Mouse (Mus musculus) liver, embryonic 14.5 days (tissue): ENCODE data around the gene Tlr7. TPM values are rescaled to one million over a fixed set of nuclear protein-coding genes. Genes with fewer than 3 reads are reported as not detected.
"Not testable (repeated sequence)": the region's sequence is repeated elsewhere in the genome, so short reads cannot be mapped to it uniquely, and the experiment has no call there.

ENCODE experiments used
- ATAC-seq: fragments of 200-750 bp; cut with Nextera tagmentation; 2 replicates; pipeline ENCODE4 v1.8.0; 2017; ENCODE audit warnings: moderate number of reproducible peaks, mild to moderate bottlenecking, moderate library complexity; ENCODE audit not compliant: insufficient read depth
- DNase-seq, 3 experiments: peaks; one replicate each; pipeline ENCODE4 v3.0.0-alpha.2; 2012 to 2013; ENCODE audit warnings: low read depth in 3 of 3, low spot score in 3 of 3
- H3K27ac ChIP-seq: fragments of 300-500 bp; sonication (generic); 2 replicates; pipeline ENCODE4 v1.5.1; 2014; ENCODE audit warnings: moderate library complexity, mild to moderate bottlenecking, control low read depth, inconsistent platforms
- H3K27me3 ChIP-seq: fragments of 300-500 bp; sonication (generic); 2 replicates; pipeline ENCODE4 v1.6.1; 2014; ENCODE audit warnings: mild to moderate bottlenecking, low read length, moderate library complexity; ENCODE audit not compliant: control insufficient read depth, insufficient read depth
- H3K36me3 ChIP-seq: fragments of 300-500 bp; sonication (generic); replicated peaks from 2 replicates; pipeline ENCODE4 v1.6.1; 2014; ENCODE audit warnings: low read depth; ENCODE audit not compliant: control insufficient read depth, insufficient read depth
- H3K4me1 ChIP-seq, 2 experiments: fragments of 200-500 bp in 1 of 2; fragments of 300-500 bp in 1 of 2; sonication (generic) in 1 of 2; replicated peaks; 2 replicates each; pipeline ENCODE4 v1.6.1; 2012 to 2014; ENCODE audit warnings: antibody characterized with exemption in 1 of 2, inconsistent platforms in 1 of 2, low read length in 1 of 2; ENCODE audit not compliant: control insufficient read depth in 2 of 2, insufficient read depth in 2 of 2
- H3K4me2 ChIP-seq: fragments of 300-500 bp; sonication (generic); 2 replicates; pipeline ENCODE4 v1.6.1; 2014; ENCODE audit warnings: low read depth, mild to moderate bottlenecking, control low read depth, moderate library complexity
- H3K4me3 ChIP-seq, 2 experiments: fragments of 200-500 bp in 1 of 2; fragments of 300-500 bp in 1 of 2; sonication (generic) in 1 of 2; 2 replicates each; pipeline ENCODE4 v1.5.1; 2012 to 2014; ENCODE audit warnings: low read depth in 2 of 2, low read length in 2 of 2, mild to moderate bottlenecking in 2 of 2, control low read depth in 1 of 2, inconsistent platforms in 1 of 2, moderate library complexity in 1 of 2; ENCODE audit not compliant: insufficient read depth in 1 of 2
- H3K9ac ChIP-seq: fragments of 300-500 bp; sonication (generic); replicated peaks from 2 replicates; pipeline ENCODE4 v1.6.1; 2014; ENCODE audit warnings: mild to moderate bottlenecking, control low read depth, moderate library complexity
- H3K9me3 ChIP-seq: fragments of 300-500 bp; sonication (generic); 2 replicates; pipeline ENCODE4 v1.6.1; 2016; ENCODE audit warnings: low read length, mixed read lengths; ENCODE audit not compliant: control insufficient read depth
- CTCF ChIP-seq: IDR thresholded peaks from 2 replicates; pipeline ENCODE4 v1.5.1; 2016; ENCODE audit warnings: antibody characterized with exemption, low read depth, control low read depth
- EP300 ChIP-seq: IDR thresholded peaks from 2 replicates; pipeline ENCODE4 v1.6.1; 2016; ENCODE audit warnings: antibody characterized with exemption, low read depth
- WGBS: fragments of 180-500 bp; shearing (Covaris S2); extraction: QIAGEN DNeasy Blood & Tissue Kit; methylation state at CpG from one replicate; pipeline ENCODE4 v1.1.7; 2014; ENCODE audit not compliant: insufficient replicate concordance; 5-methylcytosine and 5-hydroxymethylcytosine counted together
- polyA plus RNA-seq, 2 experiments: library from polyadenylated mRNA; depleted of rRNA in 1 of 2; stranded (reverse) in 1 of 2; unstranded in 1 of 2; fragments of >200 nt; fragmentation: Nextera tagmentation in 1 of 2; extraction: Ambion mirVana in 1 of 2; gene quantifications; 2 replicates each; pipeline versions ENCODE4 v1.2.1 to v1.2.3; 2012 to 2014

Gene Tlr7
- polyA plus RNA-seq (2012; rRNA removed) (0.24 and 0.44 TPM in 2 replicates), polyA plus RNA-seq (2014; fragmentation: Nextera tagmentation; extraction: Ambion mirVana) (0.83 and 1.0 TPM in 2 replicates)

DNA sequence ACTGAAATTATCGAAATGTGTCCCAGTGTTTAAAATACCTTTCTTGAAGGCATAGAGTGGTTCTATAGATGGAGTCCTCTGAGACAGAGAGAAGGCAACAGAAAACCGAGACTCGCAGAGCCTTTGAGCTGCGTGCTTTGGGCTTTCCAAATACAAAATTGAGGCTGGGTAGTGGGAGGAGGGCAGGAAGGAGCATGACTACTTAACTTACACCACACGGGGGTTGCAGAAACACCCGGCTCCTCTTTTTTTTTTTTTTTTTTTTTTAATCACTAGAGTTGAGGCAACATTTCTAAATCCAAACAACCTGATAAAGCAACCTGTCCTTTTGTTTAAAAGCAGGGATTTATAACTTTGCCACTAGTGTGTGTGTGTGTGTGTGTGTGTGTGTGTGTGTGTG is at the start of gene Tlr7:
Gene Tlr7 (minus strand): TSS at position 160 of the 400 bp plus-strand sequence.
- TF ChIP-seq CTCF (no peak), EP300 (no peak)
- Histone ChIP-seq H3K27ac (no peak within 1 kb of the TSS), H3K9me3 (no peaks in the 10 kb centered on the region), H3K4me1 (no peaks in the 10 kb centered on the region), H3K4me2 (no peak within 1 kb of the TSS), H3K4me3 (no peak within 1 kb of the TSS), H3K36me3 (no peaks in the 10 kb centered on the region), H3K27me3 (no peaks in the 10 kb centered on the region), H3K9ac (no peak within 1 kb of the TSS)
- ATAC-seq (no peak), DNase-seq (no peak)
- 43% methylated on average over 6 of the region's 6 CpGs for WGBS

DNA sequence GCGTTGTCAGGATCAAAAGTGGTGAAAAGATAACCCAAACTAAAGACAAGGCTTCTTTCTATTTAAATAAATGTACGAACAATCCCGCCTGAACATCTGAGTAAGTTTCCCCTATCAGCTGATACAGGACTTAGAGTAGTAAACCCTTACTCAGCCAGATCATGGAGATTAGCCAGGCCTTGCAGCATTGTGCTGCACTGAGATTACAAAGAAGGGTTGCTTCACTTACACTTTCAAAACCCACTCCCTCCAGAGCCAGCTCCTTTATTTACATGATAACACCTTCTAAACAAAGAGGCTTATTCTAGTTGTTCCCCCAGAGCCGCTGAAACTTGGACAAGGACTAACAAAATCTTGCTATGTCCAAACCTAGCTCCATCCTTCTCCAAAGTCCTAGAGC is 49.7 kb upstream of the Tlr7 start:
- WGBS = 33% methylated on average over 4 of the region's 4 CpGs
- no peaks in the 10 kb centered on the region for H3K27me3 ChIP-seq
- H3K4me1 ChIP-seq = peaks cover 0 to 2% of the 10 kb centered on the region in 2 experiments; a peak in 1 of 4 replicates
- H3K36me3 ChIP-seq = no peaks in the 10 kb centered on the region
- H3K4me3 ChIP-seq = no peak overlapping the region
- no peak overlapping the region for H3K27ac ChIP-seq
- TF ChIP-seq CTCF = no peak
- TF ChIP-seq EP300 = no peak
- H3K9me3 ChIP-seq = no peaks in the 10 kb centered on the region
- no peak; the same call in 1 of the 2 replicates for ATAC-seq
- H3K9ac ChIP-seq = no peak overlapping the region
- H3K4me2 ChIP-seq = no peak overlapping the region
- DNase-seq = no peak

GRCm38 (mm10) chrX:167361231-167361630 is 30.9 kb upstream of the Tlr7 start:
- not testable (repeated sequence) for H3K36me3 ChIP-seq, H3K27me3 ChIP-seq, ATAC-seq, H3K9me3 ChIP-seq, H3K9ac ChIP-seq, H3K27ac ChIP-seq, H3K4me1 ChIP-seq, DNase-seq, H3K4me3 ChIP-seq, H3K4me2 ChIP-seq
- 54% methylated on average over 3 of the region's 3 CpGs for WGBS

DNA sequence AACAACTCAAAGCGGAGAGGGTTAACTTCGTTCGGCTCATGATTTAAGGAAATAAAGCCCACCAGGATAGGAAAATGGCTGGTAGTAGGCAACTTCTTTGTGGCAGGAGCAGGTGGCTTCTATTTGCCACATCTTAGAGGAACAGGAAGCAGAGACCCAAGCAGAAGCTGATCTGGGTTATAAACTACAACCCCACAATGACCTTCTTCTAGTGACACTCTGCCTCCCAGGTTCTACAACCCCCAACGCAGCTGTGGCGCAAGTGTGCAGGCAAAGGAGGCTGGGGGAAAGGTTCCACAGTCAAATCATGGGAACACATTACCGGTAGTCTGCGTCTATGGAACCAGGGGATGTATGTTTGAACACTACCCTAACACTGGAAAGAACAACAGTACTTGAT is 29.3 kb upstream of the Tlr7 start:
- Histone ChIP-seq H3K36me3 (no peaks in the 10 kb centered on the region), H3K27ac (no peak overlapping the region), H3K4me2 (no peak overlapping the region), H3K9me3 (no peaks in the 10 kb centered on the region), H3K4me3 (no peak overlapping the region), H3K4me1 (no peaks in the 10 kb centered on the region), H3K9ac (no peak overlapping the region), H3K27me3 (no peaks in the 10 kb centered on the region)
- ATAC-seq = no peak
- 73% methylated on average over 7 of the region's 7 CpGs for WGBS
- TF ChIP-seq EP300 (no peak), CTCF (no peak)
- DNase-seq = no peak

DNA sequence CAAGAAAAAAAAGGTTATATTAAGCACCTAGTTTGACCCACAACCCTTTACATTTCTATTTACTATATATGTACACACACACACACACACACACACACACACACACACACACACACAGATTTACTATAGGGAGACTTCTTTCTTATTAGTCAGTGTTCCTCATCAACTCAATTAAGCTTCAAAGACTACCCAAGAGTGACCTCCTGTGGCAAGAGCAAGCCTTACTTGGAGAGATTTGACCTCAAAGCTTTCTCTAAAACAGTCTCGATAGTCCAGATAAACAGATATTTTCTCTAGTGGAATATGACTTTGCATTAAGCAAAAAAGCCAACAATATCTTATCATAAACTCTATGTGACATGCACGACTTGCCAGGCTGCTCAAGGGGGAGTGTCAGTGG is 27.1 kb upstream of the Tlr7 start:
- TF ChIP-seq CTCF (no peak), EP300 (no peak)
- no peak overlapping the region for H3K9ac ChIP-seq
- 26% methylated on average over 2 of the region's 2 CpGs for WGBS
- no peaks in the 10 kb centered on the region for H3K36me3 ChIP-seq
- no peaks in the 10 kb centered on the region for H3K4me1 ChIP-seq
- H3K27me3 ChIP-seq = no peaks in the 10 kb centered on the region
- H3K4me2 ChIP-seq = no peak overlapping the region
- ATAC-seq (no peak), DNase-seq (no peak)
- no peak overlapping the region for H3K27ac ChIP-seq
- H3K4me3 ChIP-seq = no peak overlapping the region
- no peaks in the 10 kb centered on the region for H3K9me3 ChIP-seq
